Mouse (Mus musculus) C2C12 (cell line): ENCODE results near the gene Gdf3.

Experiments used
- CEBPB ChIP-seq: IDR thresholded peaks from one replicate; pipeline ENCODE4 v1.6.1; 2011; ENCODE audit warnings: low read depth, mild to moderate bottlenecking, control low read depth, moderate library complexity
- CTCF ChIP-seq: IDR thresholded peaks from one replicate; pipeline ENCODE4 v1.5.1; 2011; ENCODE audit not compliant: control insufficient read depth, insufficient read depth, insufficient read length
- FOSL1 ChIP-seq: IDR thresholded peaks from one replicate; pipeline ENCODE4 v1.8.0; 2011; ENCODE audit warnings: mild to moderate bottlenecking, low read length; ENCODE audit not compliant: poor library complexity, insufficient read depth, severe bottlenecking
- MAX ChIP-seq: IDR thresholded peaks from one replicate; pipeline ENCODE4 v1.6.1; 2011; ENCODE audit warnings: mild to moderate bottlenecking, control low read depth
- MYOD1 ChIP-seq: IDR thresholded peaks from one replicate; pipeline ENCODE4 v1.6.1; 2011; ENCODE audit warnings: low read depth; ENCODE audit not compliant: control insufficient read depth, insufficient read length
- USF1 ChIP-seq: IDR thresholded peaks from one replicate; pipeline ENCODE4 v1.6.1; 2011; ENCODE audit warnings: low read depth, mild to moderate bottlenecking, control low read depth, moderate library complexity

DNA sequence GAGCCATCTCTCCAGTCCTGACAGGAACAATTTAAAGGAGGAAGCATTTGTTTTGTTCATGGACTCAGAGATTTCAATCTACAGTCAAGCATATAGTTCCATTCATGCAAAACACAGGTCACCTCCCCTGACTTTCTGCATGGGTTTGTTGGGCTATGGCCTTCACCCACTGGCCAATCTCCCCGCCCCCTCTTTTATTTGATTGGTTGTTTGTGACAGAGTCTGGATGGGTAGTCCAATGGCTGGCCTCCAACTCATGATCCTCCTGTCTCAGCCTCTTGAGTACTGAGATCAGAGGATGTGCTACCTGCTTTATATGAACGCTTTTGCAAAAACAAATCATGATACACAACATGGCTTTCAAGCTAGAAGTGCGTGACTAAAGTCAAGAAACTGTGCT lies 32.9 kb downstream of the Gdf3 start:
- TF ChIP-seq MAX (no peak), CTCF (no peak), USF1 (no peak), FOSL1 (no peak), CEBPB (no peak), MYOD1 (no peak)
